In genomic region chr4:132805599-132806197, GRCm38 (mm10) we compare ENCODE assay signal across 22 mouse cellular contexts. TPM values are rescaled to one million over a fixed set of nuclear protein-coding genes. Genes with fewer than 3 reads are reported as not detected.
DNase-seq lines count a peak whose midpoint lies in the region; ATAC-seq and TF ChIP-seq lines count a peak whose summit lies in the region.
"Had no signal": no experiment of that assay in that cellular context is flagged by ENCODE, and none has a peak within 500 bp of the region (broad histone marks: within the 10 kb centered on the region; RNA-seq: fewer than 3 reads in every experiment).

No protein-coding gene starts in this region.

- H3K4me1 ChIP-seq in heart, embryonic 16.5 days (ENCODE audit: control insufficient read depth, insufficient read depth, low read length): peaks cover 10% of the 10 kb centered on the region
- H3K4me1 ChIP-seq in spleen, adult 2 months (ENCODE audit: control insufficient read depth, insufficient read depth, insufficient read length): peaks cover 39% of the 10 kb centered on the region
- H3K4me1 ChIP-seq: forebrain, embryonic 15.5 days; limb, embryonic 12.5 days; neural tube, embryonic 12.5 days had no signal

- intact Hi-C loops in heart, postnatal 36 days (cut with DNase I): no loop called here

- H3K27me3 ChIP-seq in heart, embryonic 16.5 days (ENCODE audit: control insufficient read depth, insufficient read depth, low read length): no peaks in the 10 kb centered on the region
- no peaks in the 10 kb centered on the region for H3K27me3 ChIP-seq in spleen, adult 2 months (ENCODE audit: control insufficient read depth, insufficient read depth, low read length)
- H3K27me3 ChIP-seq: forebrain, embryonic 15.5 days; heart, embryonic 12.5 days; limb, embryonic 12.5 days; neural tube, embryonic 12.5 days; Patski had no signal

- no peaks in the 10 kb centered on the region for H3K36me3 ChIP-seq in heart, embryonic 16.5 days (ENCODE audit: control insufficient read depth, insufficient read depth)
- no peaks in the 10 kb centered on the region for H3K36me3 ChIP-seq in spleen, adult 2 months (ENCODE audit: control insufficient read depth, insufficient read depth, low read length)
- H3K36me3 ChIP-seq: forebrain, embryonic 15.5 days; heart, embryonic 12.5 days; limb, embryonic 12.5 days; neural tube, embryonic 12.5 days had no signal

- ATAC-seq in heart, embryonic 16.5 days (replicated peaks; ENCODE audit: extremely low read depth, insufficient read depth, low FRiP score): no peak
- peak; percentile 60 for ATAC-seq in erythroblast, adult 5-6 weeks (replicated peaks; ENCODE audit: low FRiP score, poor library complexity, severe bottlenecking)
- ATAC-seq: forebrain, embryonic 15.5 days; Patski had no signal

- TF ChIP-seq CTCF in spleen, adult 2 months (IDR thresholded peaks at IDR 0.05; ENCODE audit: extremely low read depth, insufficient read depth, insufficient read length, insufficient replicate concordance): no peak

- H3K9ac ChIP-seq in heart, embryonic 16.5 days (ENCODE audit: low read length): no peak overlapping the region
- H3K9ac ChIP-seq: forebrain, embryonic 15.5 days; heart, embryonic 12.5 days; hindbrain, embryonic 14.5 days; limb, embryonic 12.5 days; liver, embryonic 14.5 days; neural tube, embryonic 12.5 days had no signal

- no peak overlapping the region; the same call in 1 of the 2 replicates for H3K4me2 ChIP-seq in heart, embryonic 16.5 days (ENCODE audit: low read depth, low read length)
- H3K4me2 ChIP-seq: forebrain, embryonic 15.5 days; heart, embryonic 12.5 days; hindbrain, embryonic 14.5 days; limb, embryonic 12.5 days; midbrain, embryonic 11.5 days; neural tube, embryonic 12.5 days had no signal

- H3K4me3 ChIP-seq in heart, embryonic 16.5 days (ENCODE audit: low read length): no peak overlapping the region
- H3K4me3 ChIP-seq in spleen, adult 2 months (ENCODE audit: extremely low read depth, insufficient read depth, insufficient read length): no peak overlapping the region
- H3K4me3 ChIP-seq: forebrain, embryonic 15.5 days; heart, embryonic 12.5 days; limb, embryonic 12.5 days; neural tube, embryonic 12.5 days had no signal

- 51% methylated on average over 12 of the region's 12 CpGs for WGBS in heart, embryonic 16.5 days
- WGBS in spleen, adult 2 months: 77% methylated on average over 12 of the region's 12 CpGs

- no peak for TF ChIP-seq POLR2A in spleen, adult 2 months (IDR thresholded peaks at IDR 0.05; ENCODE audit: low read depth, low read length)

- DNase-seq in heart, postnatal 36 days: no peak
- DNase-seq in spleen, adult 2 months (ENCODE audit: low read depth in 1 of 2, low spot score in 2 of 2): no peak
- no peak for DNase-seq in spleen, adult 18-20 months
- DNase-seq in frontal cortex, postnatal 10 days (ENCODE audit: low spot score in 2 of 2): no peak
- DNase-seq in adrenal gland, postnatal 36 days: no peak
- DNase-seq: adrenal gland, adult 8-10 months; cerebellum, adult 11-12 months; cerebellum, postnatal 25 days; embryo, embryonic 11 days; right cerebral cortex, adult 18-20 months; thymus, adult 2 months had no signal

- peaks cover 4% of the 10 kb centered on the region; the same call in 1 of the 2 replicates for H3K9me3 ChIP-seq in heart, embryonic 16.5 days (replicated peaks; ENCODE audit: control insufficient read depth, low read length)
- H3K9me3 ChIP-seq: forebrain, embryonic 15.5 days; neural tube, embryonic 12.5 days had no signal

- H3K27ac ChIP-seq in heart, embryonic 16.5 days (ENCODE audit: low read length): 0 out of 2 replicates have a peak overlapping the region, but pooled peaks have one; percentile 37
- H3K27ac ChIP-seq in spleen, adult 2 months (ENCODE audit: insufficient read depth, low read length): peak overlapping the region; percentile 90
- H3K27ac ChIP-seq: forebrain, embryonic 15.5 days; hindbrain, embryonic 14.5 days; limb, embryonic 12.5 days; liver, embryonic 14.5 days; neural tube, embryonic 12.5 days had no signal

RNA-seq across cellular contexts. Expression of gene Themis2, which starts 9.5 kb away (rescaled TPM):
- 1.2 and 1.9 TPM in 2 replicates for polyA plus RNA-seq in heart, embryonic 16.5 days (2015; fragmentation: Nextera tagmentation; extraction: Ambion mirVana)
- total RNA-seq in heart, postnatal 36 days (2021): 1 to 10 TPM; 2.2 to 2.9 TPM
- polyA plus RNA-seq in spleen, adult 2 months (2012; rRNA removed): 55.0 and 68.8 TPM in 2 replicates
- total RNA-seq in erythroblast, adult 5-6 weeks (2015; ENCODE audit: low replicate concordance): 9.4 and 23.0 TPM in 2 replicates
- 7.8 and 10.7 TPM in 2 replicates for total RNA-seq in erythroblast, adult 5-6 weeks (2017; ENCODE audit: low replicate concordance)
- total RNA-seq in adrenal gland, postnatal 36 days (2021): 1 to 10 TPM; 1.3 to 1.7 TPM
- polyA plus RNA-seq: C2C12, Patski had no signal

RNA-seq across cellular contexts. Expression of gene Ppp1r8, which starts 37.3 kb away (rescaled TPM):
- 37.1 and 42.9 TPM in 2 replicates for polyA plus RNA-seq in heart, embryonic 16.5 days (2015; fragmentation: Nextera tagmentation; extraction: Ambion mirVana)
- total RNA-seq in heart, postnatal 36 days (2021): 10 to 100 TPM; 16.6 to 18.8 TPM
- 21.3 and 25.0 TPM in 2 replicates for polyA plus RNA-seq in spleen, adult 2 months (2012; rRNA removed)
- 8.8 and 12.5 TPM in 2 replicates for total RNA-seq in erythroblast, adult 5-6 weeks (2015; ENCODE audit: low replicate concordance)
- total RNA-seq in erythroblast, adult 5-6 weeks (2017; ENCODE audit: low replicate concordance): 12.5 and 15.1 TPM in 2 replicates
- total RNA-seq in adrenal gland, postnatal 36 days (2021): 10 to 100 TPM; 43.0 to 49.3 TPM

RNA-seq across cellular contexts. Expression of gene Rpa2, which starts 37.6 kb away (rescaled TPM):
- 68.6 and 72.8 TPM in 2 replicates for polyA plus RNA-seq in heart, embryonic 16.5 days (2015; fragmentation: Nextera tagmentation; extraction: Ambion mirVana)
- 10 to 100 TPM; 11.6 to 15.0 TPM for total RNA-seq in heart, postnatal 36 days (2021)
- 15.4 and 19.9 TPM in 2 replicates for polyA plus RNA-seq in spleen, adult 2 months (2012; rRNA removed)
- 17.3 and 20.6 TPM in 2 replicates for total RNA-seq in erythroblast, adult 5-6 weeks (2015; ENCODE audit: low replicate concordance)
- 30.3 and 36.7 TPM in 2 replicates for total RNA-seq in erythroblast, adult 5-6 weeks (2017; ENCODE audit: low replicate concordance)
- 10 to 100 TPM; 10.8 to 13.6 TPM for total RNA-seq in adrenal gland, postnatal 36 days (2021)

RNA-seq across cellular contexts. Expression of gene Smpdl3b, which starts 48.6 kb away (rescaled TPM):
- polyA plus RNA-seq in heart, embryonic 16.5 days (2015; fragmentation: Nextera tagmentation; extraction: Ambion mirVana): 3.9 and 5.1 TPM in 2 replicates
- under 1 TPM; 0.61 to 0.89 TPM for total RNA-seq in heart, postnatal 36 days (2021)
- polyA plus RNA-seq in spleen, adult 2 months (2012; rRNA removed): 1.5 and 4.2 TPM in 2 replicates
- 3.3 TPM in 1 of 2 replicates, not detected in the other for total RNA-seq in erythroblast, adult 5-6 weeks (2015; ENCODE audit: low replicate concordance)
- 0.26 TPM in 1 of 2 replicates, not detected in the other for total RNA-seq in erythroblast, adult 5-6 weeks (2017; ENCODE audit: low replicate concordance)
- total RNA-seq in adrenal gland, postnatal 36 days (2021): 10 to 100 TPM in 1 of 2 experiments, under 1 TPM in 1; 0.99 to 31.3 TPM
